Mouse (Mus musculus) forebrain, embryonic 15.5 days (tissue): ENCODE results near the gene Cldn7. TPM values are rescaled to one million over a fixed set of nuclear protein-coding genes. Genes with fewer than 3 reads are reported as not detected.
"Not testable (repeated sequence)": the region's sequence is repeated elsewhere in the genome, so short reads cannot be mapped to it uniquely, and the experiment has no call there.

ENCODE experiments used
- ATAC-seq: fragments of 200-750 bp; cut with Nextera tagmentation; replicated peaks from 2 replicates; pipeline ENCODE4 v1.8.0; 2017; ENCODE audit warnings: mild to moderate bottlenecking, moderate TSS enrichment, moderate library complexity
- H3K27ac ChIP-seq: fragments of 300-500 bp; sonication (generic); replicated peaks from 2 replicates; pipeline ENCODE4 v1.5.1; 2015; ENCODE audit warnings: mild to moderate bottlenecking, inconsistent platforms
- H3K27me3 ChIP-seq: fragments of 300-500 bp; sonication (generic); 2 replicates; pipeline ENCODE4 v1.6.1; 2015; ENCODE audit warnings: inconsistent platforms
- H3K36me3 ChIP-seq: fragments of 300-500 bp; sonication (generic); 2 replicates; pipeline ENCODE4 v1.6.1; 2015; ENCODE audit warnings: mild to moderate bottlenecking, inconsistent platforms
- H3K4me1 ChIP-seq: fragments of 300-500 bp; sonication (generic); 2 replicates; pipeline ENCODE4 v1.6.1; 2015; ENCODE audit warnings: inconsistent platforms
- H3K4me2 ChIP-seq: fragments of 300-500 bp; sonication (generic); replicated peaks from 2 replicates; pipeline ENCODE4 v1.6.1; 2015; ENCODE audit warnings: mild to moderate bottlenecking, inconsistent platforms
- H3K4me3 ChIP-seq: fragments of 300-500 bp; sonication (generic); 2 replicates; pipeline ENCODE4 v1.5.1; 2015; ENCODE audit warnings: mild to moderate bottlenecking, inconsistent platforms
- H3K9ac ChIP-seq: fragments of 300-500 bp; sonication (generic); replicated peaks from 2 replicates; pipeline ENCODE4 v1.6.1; 2015; ENCODE audit warnings: mild to moderate bottlenecking, inconsistent platforms
- H3K9me3 ChIP-seq: fragments of 300-500 bp; sonication (generic); 2 replicates; pipeline ENCODE4 v1.6.1; 2016; ENCODE audit warnings: inconsistent platforms
- WGBS: fragments of 180-500 bp; shearing (Covaris S2); methylation state at CpG from one replicate; pipeline ENCODE4 v1.1.7; 2015; ENCODE audit warnings: mixed read lengths; 5-methylcytosine and 5-hydroxymethylcytosine counted together
- polyA plus RNA-seq: library from polyadenylated mRNA; unstranded; fragments of >200 nt; fragmentation: Nextera tagmentation; extraction: Ambion mirVana; gene quantifications from 2 replicates; pipeline ENCODE4 v1.2.1, GENCODE M21; 2015

Gene Cldn7
- polyA plus RNA-seq, 1 experiment from 2014 or later: 0.56 TPM

DNA sequence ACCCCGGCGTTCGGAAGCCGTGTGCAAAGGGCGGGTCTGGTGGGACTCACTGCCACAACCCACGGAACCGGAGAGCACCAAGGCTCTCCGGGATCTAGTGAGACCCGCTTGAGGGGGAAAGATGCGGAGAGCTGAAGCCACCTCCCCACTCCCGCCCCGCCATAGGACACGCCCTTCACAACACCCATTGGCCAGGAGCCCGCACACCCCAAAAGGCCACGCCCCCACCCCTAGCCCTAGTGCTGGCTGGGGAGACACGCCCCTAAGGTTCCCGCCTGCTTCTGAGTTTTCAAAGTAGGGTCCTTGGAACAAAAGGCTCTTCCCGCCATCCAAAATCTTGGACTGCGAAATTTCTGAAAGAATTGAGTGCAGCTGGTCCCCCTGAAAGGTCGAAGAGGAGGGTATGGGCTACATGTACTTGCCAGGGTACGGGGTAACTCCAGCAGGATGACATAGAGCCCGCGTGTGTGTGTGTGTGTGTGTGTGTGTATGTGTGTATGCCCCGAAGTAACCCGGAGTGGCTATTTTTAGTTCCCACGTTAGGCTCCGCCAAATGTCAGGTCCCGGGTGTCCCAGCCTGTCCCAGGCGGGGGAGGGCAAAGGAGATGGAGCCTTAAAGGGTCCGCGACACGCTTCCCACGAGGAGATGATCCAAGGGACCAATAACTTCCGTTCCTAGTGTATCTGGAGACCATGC is 16.4 kb upstream of the Cldn7 start, which contains the start of gene Slc2a4:
Slc2a4 (minus strand) TSS at position 123 of the 697 bp plus-strand sequence.
- no peaks in the 10 kb centered on the region for H3K9me3 ChIP-seq
- H3K27ac ChIP-seq: peak within 1 kb of the TSS; percentile 64
- peaks cover 18% of the 10 kb centered on the region for H3K4me1 ChIP-seq
- H3K36me3 ChIP-seq: no peaks in the 10 kb centered on the region
- no peaks in the 10 kb centered on the region for H3K27me3 ChIP-seq
- peak within 1 kb of the TSS; percentile 48 for H3K4me2 ChIP-seq
- ATAC-seq: peak; percentile 95
- under 1% methylated on average over 34 of the region's 34 CpGs for WGBS
- H3K4me3 ChIP-seq: peak within 1 kb of the TSS; percentile 42
- H3K9ac ChIP-seq: peak within 1 kb of the TSS; percentile 34

DNA sequence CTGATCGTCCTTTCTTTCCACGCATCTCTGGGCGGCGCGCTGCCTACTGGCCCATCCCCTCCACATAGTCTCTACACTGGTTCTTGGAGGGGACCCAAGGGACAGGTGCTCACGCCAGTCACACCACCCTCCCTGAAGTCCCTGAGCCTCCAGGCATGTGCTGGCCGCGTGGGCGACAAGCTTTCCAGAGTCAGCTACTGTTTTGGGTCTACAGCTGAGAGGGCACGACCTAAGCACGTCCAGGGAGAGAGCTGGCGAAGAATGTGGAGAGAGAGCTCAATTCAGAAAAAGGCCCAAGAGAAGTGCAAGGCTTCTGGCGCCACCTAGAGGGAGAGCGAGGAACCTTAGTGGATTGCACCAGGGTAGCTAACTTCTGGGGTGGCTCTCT is 15.8 kb upstream of the Cldn7 start:
- Histone ChIP-seq H3K4me3 (peak overlapping the region; percentile 42), H3K27me3 (no peaks in the 10 kb centered on the region), H3K27ac (peak overlapping the region; percentile 64), H3K9ac (peak overlapping the region; percentile 34; the same call in 1 of the 2 replicates), H3K9me3 (no peaks in the 10 kb centered on the region), H3K4me1 (peaks cover 18% of the 10 kb centered on the region), H3K36me3 (no peaks in the 10 kb centered on the region), H3K4me2 (peak overlapping the region; percentile 48)
- ATAC-seq: no peak; the same call in 1 of the 2 replicates
- WGBS: 0% methylated on average over 14 of the region's 14 CpGs

DNA sequence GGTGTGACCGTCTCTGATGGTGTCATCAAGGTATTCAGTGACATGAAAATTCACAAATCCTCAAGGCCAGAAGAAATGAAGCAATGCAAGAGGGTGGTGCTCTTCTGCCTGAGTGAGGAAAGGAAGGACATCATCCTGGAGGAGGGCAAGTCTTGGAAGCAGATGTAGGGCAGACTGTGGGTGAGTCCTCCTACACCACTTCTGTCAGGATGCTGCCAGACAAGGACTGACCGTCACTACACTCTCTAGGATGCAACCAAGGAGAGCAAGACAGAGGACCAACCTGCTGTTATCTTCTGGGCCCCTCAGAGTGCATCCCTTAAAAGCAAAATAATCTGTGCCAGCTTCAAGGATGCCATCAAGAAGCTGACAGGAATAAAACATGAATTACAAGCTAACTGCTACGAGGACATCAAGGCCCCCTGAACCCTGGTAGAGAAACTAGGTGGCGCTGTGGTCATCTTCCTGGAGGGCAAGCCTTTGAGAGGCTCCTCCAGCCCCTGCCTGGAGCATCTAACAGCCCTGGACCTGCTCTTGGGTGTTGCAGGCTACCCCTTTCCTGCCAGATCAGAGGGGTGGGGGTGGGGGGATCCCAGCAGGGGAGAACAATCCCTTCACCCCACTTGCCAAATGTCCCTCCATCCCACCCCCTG is 13.6 kb upstream of the Cldn7 start:
- ATAC-seq: no peak
- Histone ChIP-seq H3K9me3 (no peaks in the 10 kb centered on the region), H3K4me3 (no peak overlapping the region), H3K4me1 (peaks cover 18% of the 10 kb centered on the region), H3K9ac (no peak overlapping the region), H3K27me3 (no peaks in the 10 kb centered on the region), H3K4me2 (no peak overlapping the region), H3K36me3 (no peaks in the 10 kb centered on the region), H3K27ac (no peak overlapping the region)
- WGBS: 38% methylated on average over 4 of the region's 4 CpGs

DNA sequence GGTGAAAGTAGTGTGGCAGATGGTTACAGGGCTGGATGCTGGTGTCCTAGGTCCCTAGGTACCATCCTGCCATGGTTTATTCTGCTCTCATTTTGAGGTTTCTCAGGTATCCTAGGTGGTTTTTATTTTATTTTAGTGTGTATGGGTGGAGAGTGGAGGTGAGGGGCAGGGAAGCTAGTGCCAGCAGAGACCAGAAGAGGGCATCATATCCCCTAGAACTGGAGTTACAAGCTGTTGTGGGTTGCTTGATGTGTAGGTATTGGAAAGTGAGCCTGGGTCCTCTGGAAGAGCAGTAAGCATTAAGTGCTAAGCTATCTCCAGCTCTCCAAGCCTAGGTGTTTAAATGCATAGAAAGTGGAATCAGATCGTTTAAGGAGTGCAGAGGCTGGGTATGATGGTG is 12.3 kb upstream of the Cldn7 start:
- Histone ChIP-seq H3K9me3 (no peaks in the 10 kb centered on the region), H3K36me3 (no peaks in the 10 kb centered on the region), H3K4me3 (no peak overlapping the region), H3K27me3 (no peaks in the 10 kb centered on the region), H3K4me1 (peaks cover 15% of the 10 kb centered on the region), H3K4me2 (no peak overlapping the region), H3K27ac (no peak overlapping the region), H3K9ac (no peak overlapping the region)
- ATAC-seq: no peak
- 47% methylated on average over 1 of the region's 1 CpGs for WGBS

DNA sequence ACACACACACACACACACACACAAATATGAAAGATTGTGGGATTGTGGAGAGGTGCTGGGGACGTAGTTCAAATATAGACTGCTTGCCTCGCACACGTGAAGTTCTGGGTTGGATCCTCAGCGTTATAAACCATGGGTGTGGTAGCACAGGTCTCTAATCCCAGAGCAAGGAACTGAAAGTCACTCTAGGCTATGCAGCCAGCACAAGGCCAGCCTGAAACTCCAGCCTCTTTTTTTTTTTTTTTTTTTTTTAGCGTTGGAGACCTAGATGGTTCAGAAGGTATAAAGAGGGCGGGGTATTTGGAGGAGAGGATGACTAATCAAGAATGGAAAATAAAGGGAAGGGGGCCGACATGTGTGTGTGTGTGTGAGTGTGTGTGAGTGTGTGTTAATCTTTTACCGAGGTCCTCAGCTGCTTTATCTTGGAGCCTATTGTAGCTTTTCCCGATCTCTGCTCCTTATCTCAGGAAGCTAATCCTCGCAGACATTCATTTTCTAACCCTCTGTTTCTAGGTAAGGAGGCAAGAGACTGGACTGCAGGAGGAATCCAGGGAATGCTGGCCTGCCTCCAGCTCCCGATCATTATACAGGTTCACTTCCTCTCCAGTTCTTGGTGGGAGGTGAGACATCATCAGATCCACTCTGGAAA is 11.2 kb upstream of the Cldn7 start:
- no peaks in the 10 kb centered on the region for H3K9me3 ChIP-seq
- no peak overlapping the region for H3K4me2 ChIP-seq
- peaks cover 4% of the 10 kb centered on the region for H3K4me1 ChIP-seq
- no peak for ATAC-seq
- no peaks in the 10 kb centered on the region for H3K36me3 ChIP-seq
- no peak overlapping the region for H3K27ac ChIP-seq
- no peak overlapping the region for H3K9ac ChIP-seq
- 66% methylated on average over 11 of the region's 11 CpGs for WGBS
- H3K27me3 ChIP-seq: no peaks in the 10 kb centered on the region
- H3K4me3 ChIP-seq: no peak overlapping the region

DNA sequence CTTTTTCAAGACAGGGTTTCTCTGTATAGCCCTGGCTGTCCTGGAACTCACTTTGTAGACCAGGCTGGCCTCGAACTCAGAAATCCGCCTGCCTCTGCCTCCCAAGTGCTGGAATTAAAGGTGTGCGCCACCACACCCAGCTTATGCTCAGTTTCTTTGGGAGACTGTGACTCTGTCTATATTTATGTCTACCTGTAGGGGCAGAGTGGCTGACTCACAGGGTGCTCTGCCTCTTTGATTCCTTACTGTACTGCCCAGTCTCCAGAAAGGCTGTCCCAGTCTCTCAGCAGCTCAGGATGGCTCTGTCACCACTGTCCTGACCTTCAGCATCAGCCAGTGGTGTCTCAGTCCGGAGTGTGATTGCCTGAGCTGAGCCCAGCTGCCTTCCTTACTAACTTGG is 9.0 kb upstream of the Cldn7 start:
- whole genome bisulfite sequencing: 79% methylated on average over 4 of the region's 4 CpGs
- not testable (repeated sequence) for H3K36me3 ChIP-seq, H3K9me3 ChIP-seq, ATAC-seq, H3K4me1 ChIP-seq, H3K27ac ChIP-seq, H3K9ac ChIP-seq, H3K4me2 ChIP-seq, H3K27me3 ChIP-seq, H3K4me3 ChIP-seq

DNA sequence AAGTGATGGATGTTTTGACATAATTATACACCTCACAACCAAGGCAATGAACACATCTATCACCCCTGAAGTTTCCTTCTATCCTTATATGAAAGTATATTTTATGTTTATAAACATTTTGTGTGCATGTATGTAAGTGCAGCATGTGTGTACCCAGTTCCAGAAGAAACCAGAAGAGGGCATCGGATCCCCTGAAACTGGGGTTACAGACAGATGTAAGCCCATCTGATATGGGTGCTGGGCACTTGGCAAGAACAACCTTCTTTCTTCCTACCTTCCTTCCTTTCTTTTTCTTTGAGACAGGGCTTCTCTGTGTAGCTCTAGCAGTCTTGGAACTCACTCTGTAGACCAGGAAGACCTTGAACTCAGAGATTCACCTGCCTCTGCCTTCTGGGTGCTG is 8.4 kb upstream of the Cldn7 start:
- no peak overlapping the region for H3K9ac ChIP-seq
- no peak overlapping the region for H3K27ac ChIP-seq
- H3K4me2 ChIP-seq: no peak overlapping the region
- H3K4me3 ChIP-seq: no peak overlapping the region
- H3K4me1 ChIP-seq: no peaks in the 10 kb centered on the region
- no peaks in the 10 kb centered on the region for H3K36me3 ChIP-seq
- WGBS: 65% methylated on average over 1 of the region's 1 CpGs
- no peaks in the 10 kb centered on the region; the same call in 1 of the 2 replicates for H3K27me3 ChIP-seq
- no peaks in the 10 kb centered on the region for H3K9me3 ChIP-seq
- ATAC-seq: no peak

DNA sequence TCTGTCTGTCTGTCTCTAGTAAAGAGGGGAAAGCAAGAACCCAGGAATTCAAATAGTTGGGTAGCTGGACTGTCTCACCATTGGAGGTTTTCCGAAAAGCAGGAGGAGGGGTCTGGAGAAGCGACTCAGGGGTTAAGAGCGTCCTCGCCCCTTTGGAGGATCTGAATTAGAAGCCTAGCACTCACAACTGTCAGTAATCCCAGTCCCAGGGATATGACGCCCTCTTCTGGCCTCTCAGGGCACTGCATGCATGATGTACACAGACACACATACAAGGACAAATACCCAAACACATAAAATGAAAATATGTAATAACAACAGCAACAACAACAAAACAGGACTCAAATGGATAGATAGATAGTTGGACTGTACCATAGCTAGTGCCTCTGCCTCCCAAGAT is 4.0 kb upstream of the Cldn7 start:
- Histone ChIP-seq H3K9me3 (no peaks in the 10 kb centered on the region), H3K4me3 (no peak overlapping the region), H3K27me3 (peaks cover 35% of the 10 kb centered on the region), H3K27ac (no peak overlapping the region), H3K36me3 (no peaks in the 10 kb centered on the region), H3K4me2 (no peak overlapping the region), H3K4me1 (peaks cover 4% of the 10 kb centered on the region; the same call in 1 of the 2 replicates), H3K9ac (no peak overlapping the region)
- no peak for ATAC-seq
- WGBS: 30% methylated on average over 5 of the region's 5 CpGs

DNA sequence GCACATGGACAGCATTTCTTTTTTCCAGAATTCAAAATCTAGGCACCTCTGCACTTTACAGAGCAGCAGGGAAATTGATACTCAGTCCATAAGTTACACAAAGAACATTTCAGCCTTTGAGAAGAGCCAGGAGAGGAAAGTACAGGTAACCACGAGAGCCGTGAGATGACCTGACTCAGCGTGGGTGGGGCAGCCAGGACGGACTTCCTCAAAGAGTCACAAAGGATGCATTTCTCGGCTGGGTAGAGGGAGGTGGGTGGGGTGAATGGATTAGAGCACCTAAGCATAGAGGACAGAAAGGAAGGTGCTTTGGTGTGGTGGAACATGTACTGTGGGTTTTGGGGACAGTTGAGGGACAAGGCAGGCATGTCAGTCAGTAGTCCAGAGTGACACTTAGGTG is 2.7 kb upstream of the Cldn7 start:
- H3K36me3 ChIP-seq: no peaks in the 10 kb centered on the region

DNA sequence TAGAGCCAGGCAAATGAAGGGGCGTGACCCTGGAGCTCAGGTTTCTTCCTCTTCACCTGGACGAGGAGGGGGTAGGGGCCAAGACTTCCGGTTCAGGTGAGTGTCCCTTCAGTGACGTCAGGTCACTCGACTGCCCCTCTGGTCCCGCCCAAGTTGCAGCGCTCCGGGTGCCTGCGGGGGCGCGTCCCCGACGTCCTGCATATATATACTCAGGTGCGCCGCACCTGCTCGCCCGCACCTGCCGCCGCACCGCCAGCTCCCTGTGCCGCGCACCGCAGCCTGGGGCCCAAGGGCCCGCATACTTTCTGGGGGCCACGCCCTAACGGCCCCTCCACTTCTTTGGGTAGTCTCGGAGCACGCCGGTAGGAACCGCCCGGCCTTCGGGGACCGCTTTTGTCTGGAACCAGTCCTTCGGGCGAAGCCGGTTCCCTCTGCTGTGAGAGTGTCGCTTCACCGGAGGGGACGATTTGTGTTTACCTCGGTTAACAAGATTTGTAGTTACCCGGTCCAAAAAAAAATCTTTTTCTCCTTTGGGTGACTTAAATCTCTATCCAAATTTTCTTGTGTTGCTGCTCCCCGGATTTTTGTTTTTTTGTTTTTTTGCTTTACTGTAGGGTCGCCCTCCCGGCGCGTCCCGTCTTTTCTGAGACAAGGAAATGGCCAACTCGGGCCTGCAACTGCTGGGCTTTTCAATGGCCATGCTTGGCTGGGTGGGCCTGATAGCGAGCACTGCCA is 859 bp downstream of the Cldn7 start:
- WGBS: 1% methylated on average over 49 of the region's 49 CpGs
- peaks cover 57% of the 10 kb centered on the region for H3K27me3 ChIP-seq

More for the DNA sequence above, 2.7 kb upstream of the Cldn7 start:
- Histone ChIP-seq H3K4me1 (peaks cover 14% of the 10 kb centered on the region), H3K4me3 (no peak overlapping the region), H3K9me3 (no peaks in the 10 kb centered on the region), H3K9ac (no peak overlapping the region), H3K27me3 (peaks cover 47% of the 10 kb centered on the region), H3K4me2 (no peak overlapping the region), H3K27ac (no peak overlapping the region)
- no peak for ATAC-seq
- WGBS: 52% methylated on average over 5 of the region's 5 CpGs

DNA sequence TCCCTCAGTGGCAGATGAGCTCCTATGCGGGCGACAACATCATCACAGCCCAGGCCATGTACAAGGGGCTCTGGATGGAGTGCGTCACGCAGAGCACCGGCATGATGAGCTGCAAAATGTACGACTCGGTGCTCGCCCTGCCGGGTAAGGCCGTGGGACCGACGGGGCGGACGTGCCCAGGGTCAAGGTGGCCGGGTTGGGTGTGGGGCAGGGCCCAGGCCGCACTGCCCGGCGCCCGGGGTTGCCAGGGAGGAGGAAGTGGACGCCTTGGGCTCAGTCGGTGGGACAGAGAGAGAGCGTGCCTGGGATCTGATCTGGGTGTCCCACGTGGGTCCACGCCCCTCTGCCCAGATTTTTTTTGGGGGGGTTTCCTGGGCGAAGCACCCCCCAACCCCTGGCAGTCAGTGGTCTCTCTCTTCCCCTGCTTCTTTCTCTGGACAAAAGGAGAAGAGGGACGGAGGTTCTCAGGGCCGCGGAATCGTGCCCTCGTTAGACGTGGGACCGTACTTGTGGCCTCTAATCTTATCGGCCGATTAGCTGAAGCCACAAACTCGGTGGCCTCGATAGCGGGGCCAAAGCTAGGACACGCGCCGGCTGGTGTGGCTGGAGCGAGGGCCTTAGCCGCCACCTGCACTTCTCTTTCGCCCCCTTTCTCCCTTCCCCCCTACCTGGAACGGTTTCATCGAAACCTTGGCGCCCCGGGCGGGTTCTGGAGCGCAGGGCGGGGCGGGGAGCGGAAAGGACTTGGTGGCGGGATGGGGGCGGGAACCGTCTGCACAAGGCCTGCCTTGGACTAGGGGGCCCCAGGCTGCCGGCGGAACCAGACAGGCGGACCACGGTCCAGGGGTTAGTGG is 1.7 kb downstream of the Cldn7 start:
- peak overlapping the region; percentile 36 for H3K4me2 ChIP-seq
- H3K9ac ChIP-seq: peak overlapping the region; percentile 5; the same call in 1 of the 2 replicates
- under 1% methylated on average over 59 of the region's 59 CpGs for WGBS
- H3K4me1 ChIP-seq: peaks cover 14% of the 10 kb centered on the region
- ATAC-seq: no peak
- H3K27ac ChIP-seq: no peak overlapping the region
- H3K4me3 ChIP-seq: peak overlapping the region; percentile 26
- H3K27me3 ChIP-seq: peaks cover 57% of the 10 kb centered on the region
- peaks cover 28% of the 10 kb centered on the region for H3K36me3 ChIP-seq
- H3K9me3 ChIP-seq: no peaks in the 10 kb centered on the region

More for the DNA sequence above, 859 bp downstream of the Cldn7 start:
- Histone ChIP-seq H3K27ac (no peak overlapping the region), H3K9ac (no peak overlapping the region; the same call in 1 of the 2 replicates), H3K4me1 (peaks cover 14% of the 10 kb centered on the region), H3K4me2 (no peak overlapping the region), H3K9me3 (no peaks in the 10 kb centered on the region), H3K36me3 (peaks cover 25% of the 10 kb centered on the region), H3K4me3 (0 out of 2 replicates have a peak overlapping the region, but pooled peaks have one; percentile 26)
- no peak for ATAC-seq
